15 mouse cellular contexts compared by ENCODE assay signal in genomic region chr11:99492733-99493573, GRCm38 (mm10). TPM values are rescaled to one million over a fixed set of nuclear protein-coding genes. Genes with fewer than 3 reads are reported as not detected.
DNase-seq lines count a peak whose midpoint lies in the region; ATAC-seq lines count a peak whose summit lies in the region.
"Had no signal": no experiment of that assay in that cellular context is flagged by ENCODE, and none has a peak within 500 bp of the region (broad histone marks: within the 10 kb centered on the region; RNA-seq: fewer than 3 reads in every experiment).

TSS of gene Krt23 (minus strand) at chr11:99493137.

- no peaks in the 10 kb centered on the region for H3K27me3 ChIP-seq in intestine, embryonic 14.5 days (replicated peaks; ENCODE audit: control insufficient read depth, insufficient read depth, low read length)
- H3K27me3 ChIP-seq: hindbrain, embryonic 13.5 days had no signal

- no peak within 1 kb of the TSS for H3K4me3 ChIP-seq in intestine, embryonic 14.5 days (ENCODE audit: low read depth, low read length)
- H3K4me3 ChIP-seq: hindbrain, embryonic 13.5 days; left cerebral cortex, adult 2 months had no signal

- no peak; the same call in 1 of the 2 replicates for ATAC-seq in intestine, embryonic 14.5 days (replicated peaks; ENCODE audit: low FRiP score, low TSS enrichment, low read depth)

- H3K4me1 ChIP-seq in intestine, embryonic 14.5 days (replicated peaks; ENCODE audit: control insufficient read depth, insufficient read depth, low read length): no peaks in the 10 kb centered on the region

- peak; percentile 85 for DNase-seq in heart, adult 11 months
- no peak for DNase-seq in heart, adult 8-10 months (ENCODE audit: low spot score)
- no peak for DNase-seq in intestine, embryonic 14.5 days (ENCODE audit: low spot score)
- peak; percentile 5 to 15 for DNase-seq in kidney, postnatal 36 days
- DNase-seq in lung, postnatal 4 days: peak; percentile 31 to 45
- no peak for DNase-seq in cerebellum, postnatal 36 days
- no peak for DNase-seq in gastrocnemius, postnatal 10 days
- DNase-seq in embryo, embryonic 9.5 days (ENCODE audit: extremely low spot score): no peak
- DNase-seq: adrenal gland, adult 8-10 months; cerebellum, adult 11 months; thymus, postnatal 25 days had no signal

- no peak within 1 kb of the TSS for H3K9ac ChIP-seq in intestine, embryonic 14.5 days (ENCODE audit: low read length)
- H3K9ac ChIP-seq: hindbrain, embryonic 13.5 days had no signal

- H3K27ac ChIP-seq in intestine, embryonic 14.5 days (ENCODE audit: low read depth): peak within 1 kb of the TSS; percentile 54
- H3K27ac ChIP-seq: hindbrain, embryonic 13.5 days; left cerebral cortex, adult 2 months had no signal

- H3K36me3 ChIP-seq in intestine, embryonic 14.5 days (ENCODE audit: control insufficient read depth, insufficient read depth, low read length): no peaks in the 10 kb centered on the region
- H3K36me3 ChIP-seq: hindbrain, embryonic 13.5 days had no signal

- H3K4me2 ChIP-seq in intestine, embryonic 14.5 days (ENCODE audit: low read length): no peak within 1 kb of the TSS
- H3K4me2 ChIP-seq: heart, embryonic 11.5 days; hindbrain, embryonic 13.5 days had no signal

- H3K9me3 ChIP-seq in intestine, embryonic 14.5 days (ENCODE audit: control insufficient read depth, low read length): no peaks in the 10 kb centered on the region
- H3K9me3 ChIP-seq: hindbrain, embryonic 13.5 days had no signal

- WGBS in intestine, embryonic 14.5 days: 79% methylated on average over 22 of the region's 22 CpGs

RNA-seq across cellular contexts. Expression of gene Krt23, which starts in this region (rescaled TPM):
- total RNA-seq in heart, adult 8-10 months (2022): not detected
- polyA plus RNA-seq in intestine, embryonic 14.5 days (2014; fragmentation: Nextera tagmentation; extraction: Ambion mirVana): 6.0 and 9.2 TPM in 2 replicates
- under 1 TPM in 1 of 2 experiments, not detected in 1; 0.16 TPM for total RNA-seq in gastrocnemius, postnatal 10 days (2021)
- total RNA-seq: left cerebral cortex, adult 2 months; monocyte, adult 5-6 weeks had no signal

Comparison
In these comparisons a context has a peak if more than half of its experiments do, and no peak if none do; other contexts are left out.
1. DNase-seq: peak in heart, adult 11 months (single experiment), kidney, postnatal 36 days (2 of 2) and lung, postnatal 4 days (2 of 2); none in heart, adult 8-10 months (single experiment), intestine, embryonic 14.5 days (single experiment), cerebellum, postnatal 36 days (0 of 2), gastrocnemius, postnatal 10 days (single experiment) and embryo, embryonic 9.5 days (single experiment).